Mouse (Mus musculus): ENCODE measurements at regions not wholly inside any gene's neighbourhood (a gene's known extent, or its start where the extent isn't known, plus 50 kb on each side); places are given as distances from the start of the nearest gene placed in this dataset.

DNA sequence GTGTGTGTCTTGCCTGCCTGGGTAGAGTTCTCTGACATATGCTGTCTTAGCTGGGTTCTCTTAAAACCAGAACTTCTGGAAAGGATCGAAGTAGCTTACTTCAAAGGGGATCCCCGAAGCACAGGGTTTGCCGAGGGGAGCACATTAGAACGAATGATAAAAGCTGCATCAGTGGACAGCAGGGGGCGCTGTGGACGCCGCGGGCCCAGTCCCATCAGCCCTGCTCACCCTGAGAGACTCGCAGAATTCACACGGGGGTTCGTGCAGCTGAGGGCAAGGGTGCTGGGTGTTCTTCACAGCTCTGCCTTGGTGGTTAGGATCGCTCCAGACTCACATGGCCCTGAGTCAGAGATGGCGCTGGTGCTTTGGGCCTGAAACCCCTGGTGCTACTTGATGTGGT is 105.4 kb upstream of the Ubr2 start:
- no peak overlapping the region for H3K4me3 ChIP-seq (ENCODE audit: low read depth, low read length)
- no peak overlapping the region for H3K9ac ChIP-seq (replicated peaks; ENCODE audit: low read depth, low read length)
- no peak overlapping the region for H3K27ac ChIP-seq (ENCODE audit: low read depth)
- TF ChIP-seq EP300 (IDR thresholded peaks at IDR 0.05; ENCODE audit: low read depth) (no peak), CTCF (IDR thresholded peaks at IDR 0.05; ENCODE audit: low read depth) (peak; percentile 34)
- ATAC-seq (ENCODE audit: insufficient read depth, low read depth) (no peak), DNase-seq (ENCODE audit: low spot score) (no peak)
- H3K4me2 ChIP-seq (ENCODE audit: low read depth, low read length) = no peak overlapping the region
- H3K4me1 ChIP-seq (ENCODE audit: control insufficient read depth, insufficient read depth) = no peaks in the 10 kb centered on the region
- H3K36me3 ChIP-seq (replicated peaks; ENCODE audit: control insufficient read depth, insufficient read depth, low read length) = no peaks in the 10 kb centered on the region
- H3K27me3 ChIP-seq (ENCODE audit: control insufficient read depth, insufficient read depth, low read length) = no peaks in the 10 kb centered on the region
- no peaks in the 10 kb centered on the region for H3K9me3 ChIP-seq (replicated peaks; ENCODE audit: control insufficient read depth, low read length)
- WGBS = 44% methylated on average over 13 of the region's 13 CpGs

DNA sequence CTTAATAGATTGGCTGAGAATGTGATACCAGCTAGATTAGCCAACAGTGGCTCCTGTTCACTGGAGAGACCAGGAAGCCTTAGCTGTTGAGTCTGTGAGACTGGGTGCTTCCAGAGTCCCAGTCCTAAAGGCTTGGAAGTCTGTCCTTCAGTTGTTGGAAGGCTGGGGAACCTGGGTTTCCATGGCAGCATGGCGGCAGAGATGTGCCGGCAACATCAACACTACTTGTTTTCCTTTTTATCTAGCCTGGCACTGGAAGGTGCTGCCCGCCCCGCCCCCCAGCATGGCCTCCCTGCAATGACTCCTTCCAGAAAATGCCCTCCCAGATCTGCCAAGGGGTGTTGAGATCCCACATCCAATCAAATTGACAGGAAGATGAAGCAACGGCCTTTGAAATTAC is 104.8 kb upstream of the Ubr2 start:
- no peak for DNase-seq (ENCODE audit: low spot score)
- Histone ChIP-seq H3K4me2 (ENCODE audit: low read depth, low read length) (no peak overlapping the region), H3K27me3 (ENCODE audit: control insufficient read depth, insufficient read depth, low read length) (no peaks in the 10 kb centered on the region), H3K27ac (ENCODE audit: low read depth) (no peak overlapping the region), H3K36me3 (replicated peaks; ENCODE audit: control insufficient read depth, insufficient read depth, low read length) (no peaks in the 10 kb centered on the region), H3K4me3 (ENCODE audit: low read depth, low read length) (no peak overlapping the region), H3K9me3 (replicated peaks; ENCODE audit: control insufficient read depth, low read length) (no peaks in the 10 kb centered on the region), H3K4me1 (ENCODE audit: control insufficient read depth, insufficient read depth) (no peaks in the 10 kb centered on the region), H3K9ac (replicated peaks; ENCODE audit: low read depth, low read length) (no peak overlapping the region)
- TF ChIP-seq CTCF (IDR thresholded peaks at IDR 0.05; ENCODE audit: low read depth) = no peak
- no peak for TF ChIP-seq EP300 (IDR thresholded peaks at IDR 0.05; ENCODE audit: low read depth)
- 71% methylated on average over 5 of the region's 5 CpGs for WGBS
- no peak for ATAC-seq (ENCODE audit: insufficient read depth, low read depth)

DNA sequence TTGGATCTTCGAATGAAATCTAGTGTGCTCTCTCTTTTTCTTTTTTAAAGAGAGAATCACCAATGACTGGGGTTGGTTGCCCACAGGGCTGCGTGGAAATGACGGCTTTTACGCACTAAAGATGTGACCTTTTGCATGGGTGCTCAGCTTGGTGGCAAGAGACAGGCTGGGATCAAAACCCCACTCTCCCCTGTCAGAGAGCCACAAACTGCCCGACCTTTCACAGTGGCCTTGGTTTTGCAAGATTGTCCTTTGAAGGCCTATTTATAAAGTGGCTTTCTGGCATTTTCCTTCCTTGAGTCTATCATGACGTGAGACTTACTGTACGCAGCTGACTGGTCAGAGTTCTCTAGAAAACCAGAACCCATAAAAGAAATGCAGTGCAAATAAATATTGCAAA is 104.4 kb upstream of the Ubr2 start:
- H3K9ac ChIP-seq (replicated peaks; ENCODE audit: low read depth, low read length) = no peak overlapping the region
- no peaks in the 10 kb centered on the region for H3K36me3 ChIP-seq (replicated peaks; ENCODE audit: control insufficient read depth, insufficient read depth, low read length)
- H3K4me1 ChIP-seq (ENCODE audit: control insufficient read depth, insufficient read depth) = no peaks in the 10 kb centered on the region
- no peak overlapping the region for H3K4me3 ChIP-seq (ENCODE audit: low read depth, low read length)
- no peak for ATAC-seq (ENCODE audit: insufficient read depth, low read depth)
- no peak for DNase-seq (ENCODE audit: low spot score)
- H3K4me2 ChIP-seq (ENCODE audit: low read depth, low read length) = no peak overlapping the region
- H3K27me3 ChIP-seq (ENCODE audit: control insufficient read depth, insufficient read depth, low read length) = no peaks in the 10 kb centered on the region
- no peaks in the 10 kb centered on the region for H3K9me3 ChIP-seq (replicated peaks; ENCODE audit: control insufficient read depth, low read length)
- H3K27ac ChIP-seq (ENCODE audit: low read depth) = no peak overlapping the region
- 85% methylated on average over 7 of the region's 7 CpGs for WGBS
- TF ChIP-seq CTCF (IDR thresholded peaks at IDR 0.05; ENCODE audit: low read depth) = no peak
- no peak for TF ChIP-seq EP300 (IDR thresholded peaks at IDR 0.05; ENCODE audit: low read depth)

DNA sequence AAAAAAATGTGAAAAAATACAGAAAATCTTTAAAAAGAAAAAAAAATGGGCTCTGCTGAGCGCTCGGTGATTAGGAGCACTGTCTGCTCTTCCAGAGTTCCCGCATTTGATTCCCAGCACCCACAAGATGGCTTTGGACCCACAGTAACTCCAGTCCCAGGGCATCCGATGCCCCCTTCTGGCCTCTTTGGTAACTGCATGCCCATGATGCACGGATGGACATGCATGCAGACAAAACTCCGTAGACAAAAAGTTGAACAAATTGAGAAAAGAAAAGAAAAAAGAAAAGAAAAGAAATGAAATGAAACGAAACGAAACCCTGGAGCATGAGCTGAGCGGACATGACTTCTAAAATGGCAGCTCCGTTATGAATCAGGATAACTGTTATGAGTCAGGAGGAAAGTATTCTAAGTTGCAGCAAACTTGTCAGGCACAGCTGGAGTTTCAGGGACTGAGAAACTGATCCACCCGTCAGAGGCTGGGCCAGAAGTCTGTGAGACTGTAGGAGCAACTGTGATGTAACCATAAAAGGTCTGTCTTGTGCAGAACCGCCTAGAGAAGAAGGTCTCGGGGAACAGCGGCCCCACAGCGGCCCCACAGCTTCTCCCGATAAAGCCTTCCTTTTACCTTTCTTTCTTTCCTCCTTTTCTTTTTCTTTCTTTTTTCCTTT is 102.3 kb upstream of the Ubr2 start:
- Histone ChIP-seq H3K4me2 (ENCODE audit: low read depth, low read length) (no peak overlapping the region), H3K27me3 (ENCODE audit: control insufficient read depth, insufficient read depth, low read length) (no peaks in the 10 kb centered on the region), H3K27ac (ENCODE audit: low read depth) (no peak overlapping the region), H3K9me3 (replicated peaks; ENCODE audit: control insufficient read depth, low read length) (no peaks in the 10 kb centered on the region), H3K9ac (replicated peaks; ENCODE audit: low read depth, low read length) (no peak overlapping the region), H3K4me3 (ENCODE audit: low read depth, low read length) (no peak overlapping the region), H3K4me1 (ENCODE audit: control insufficient read depth, insufficient read depth) (no peaks in the 10 kb centered on the region), H3K36me3 (replicated peaks; ENCODE audit: control insufficient read depth, insufficient read depth, low read length) (no peaks in the 10 kb centered on the region)
- 85% methylated on average over 16 of the region's 16 CpGs for WGBS
- no peak for ATAC-seq (ENCODE audit: insufficient read depth, low read depth)
- TF ChIP-seq CTCF (IDR thresholded peaks at IDR 0.05; ENCODE audit: low read depth) (0 out of 2 replicates have a peak, but pooled peaks have one; percentile 7), EP300 (IDR thresholded peaks at IDR 0.05; ENCODE audit: low read depth) (no peak)
- no peak for DNase-seq (ENCODE audit: low spot score)

DNA sequence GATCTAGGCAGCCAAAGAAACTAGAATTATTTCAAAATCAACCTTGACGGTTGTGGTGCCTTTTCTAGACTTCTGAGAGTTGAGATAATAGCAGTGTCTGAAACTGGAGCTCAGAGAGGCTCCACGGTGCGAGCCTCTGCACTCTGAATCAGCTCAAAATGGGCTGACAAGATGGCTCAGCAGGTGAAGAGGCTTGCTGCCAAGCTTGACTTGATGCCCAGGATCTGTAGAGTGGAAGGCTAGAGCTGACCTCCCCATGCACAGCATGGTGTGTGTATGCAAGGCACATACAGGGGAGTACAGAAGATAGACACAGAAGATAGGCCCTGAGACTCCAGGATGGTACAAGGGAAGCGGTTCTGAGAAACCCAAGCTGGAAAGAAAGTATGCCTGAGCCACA is 100.5 kb upstream of the Ubr2 start:
- Histone ChIP-seq H3K9ac (replicated peaks; ENCODE audit: low read depth, low read length) (no peak overlapping the region), H3K27ac (ENCODE audit: low read depth) (no peak overlapping the region), H3K4me3 (ENCODE audit: low read depth, low read length) (no peak overlapping the region), H3K4me2 (ENCODE audit: low read depth, low read length) (no peak overlapping the region), H3K4me1 (ENCODE audit: control insufficient read depth, insufficient read depth) (no peaks in the 10 kb centered on the region), H3K9me3 (replicated peaks; ENCODE audit: control insufficient read depth, low read length) (no peaks in the 10 kb centered on the region), H3K27me3 (ENCODE audit: control insufficient read depth, insufficient read depth, low read length) (no peaks in the 10 kb centered on the region), H3K36me3 (replicated peaks; ENCODE audit: control insufficient read depth, insufficient read depth, low read length) (no peaks in the 10 kb centered on the region)
- TF ChIP-seq CTCF (IDR thresholded peaks at IDR 0.05; ENCODE audit: low read depth) (no peak), EP300 (IDR thresholded peaks at IDR 0.05; ENCODE audit: low read depth) (no peak)
- no peak for DNase-seq (ENCODE audit: low spot score)
- ATAC-seq (ENCODE audit: insufficient read depth, low read depth) = no peak
- 83% methylated on average over 4 of the region's 4 CpGs for WGBS

DNA sequence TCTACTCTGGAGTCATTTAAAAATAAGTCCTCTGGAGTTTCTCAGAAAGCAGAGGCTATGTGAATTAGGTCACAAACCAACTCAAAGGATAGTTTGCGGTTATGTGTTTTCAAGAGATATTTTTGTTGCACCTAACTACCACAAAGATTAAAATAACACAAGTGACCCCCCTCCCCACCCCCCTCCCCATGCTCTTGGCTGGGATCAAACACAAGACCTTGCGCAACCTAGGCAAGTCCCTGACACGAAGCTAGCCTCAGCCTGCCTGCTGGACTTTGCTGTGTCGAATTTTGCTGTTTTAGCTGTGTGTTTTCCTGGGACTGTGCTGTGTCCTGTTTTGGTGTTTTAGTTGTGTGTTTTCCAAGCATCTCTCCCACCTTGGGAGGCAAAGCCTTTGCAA is 94.0 kb upstream of the Ubr2 start:
- TF ChIP-seq EP300 (IDR thresholded peaks at IDR 0.05; ENCODE audit: low read depth) = no peak
- TF ChIP-seq CTCF (IDR thresholded peaks at IDR 0.05; ENCODE audit: low read depth) = no peak
- no peaks in the 10 kb centered on the region for H3K4me1 ChIP-seq (ENCODE audit: control insufficient read depth, insufficient read depth)
- WGBS = 76% methylated on average over 4 of the region's 4 CpGs

More for the DNA sequence above, 94.0 kb upstream of the Ubr2 start:
- no peak for DNase-seq (ENCODE audit: low spot score)
- Histone ChIP-seq H3K27me3 (ENCODE audit: control insufficient read depth, insufficient read depth, low read length) (no peaks in the 10 kb centered on the region), H3K27ac (ENCODE audit: low read depth) (no peak overlapping the region), H3K9ac (replicated peaks; ENCODE audit: low read depth, low read length) (no peak overlapping the region), H3K9me3 (replicated peaks; ENCODE audit: control insufficient read depth, low read length) (no peaks in the 10 kb centered on the region), H3K4me2 (ENCODE audit: low read depth, low read length) (no peak overlapping the region), H3K4me3 (ENCODE audit: low read depth, low read length) (no peak overlapping the region), H3K36me3 (replicated peaks; ENCODE audit: control insufficient read depth, insufficient read depth, low read length) (no peaks in the 10 kb centered on the region)
- ATAC-seq (ENCODE audit: insufficient read depth, low read depth) = no peak
